Mouse (Mus musculus): Measurements from ENCODE around the gene Slc47a1.

GRCm38 (mm10) chr11:61368668-61369067 is 9.5 kb downstream of the Slc47a1 start:
- TF ChIP-seq POLR2A (IDR thresholded peaks at IDR 0.05; ENCODE audit: control insufficient read depth, extremely low read depth, insufficient read depth, low read length, poor library complexity) (no peak), CTCF (IDR thresholded peaks at IDR 0.05; ENCODE audit: borderline replicate concordance, control insufficient read depth, extremely low read depth, insufficient read depth, low read length, poor library complexity) (no peak)

Data from thymus, adult 2 months (tissue).